Mouse (Mus musculus) c-Kit-positive CD71-positive TER-119-positive erythroid progenitor cells, embryonic 14.5 days (primary cell): Measurements from ENCODE around the gene Arhgap24.

Experiments
- DNase-seq: peaks from one replicate; pipeline ENCODE4 v3.0.0-alpha.2; 2013; ENCODE audit warnings: low spot score

Gene Arhgap24

DNA sequence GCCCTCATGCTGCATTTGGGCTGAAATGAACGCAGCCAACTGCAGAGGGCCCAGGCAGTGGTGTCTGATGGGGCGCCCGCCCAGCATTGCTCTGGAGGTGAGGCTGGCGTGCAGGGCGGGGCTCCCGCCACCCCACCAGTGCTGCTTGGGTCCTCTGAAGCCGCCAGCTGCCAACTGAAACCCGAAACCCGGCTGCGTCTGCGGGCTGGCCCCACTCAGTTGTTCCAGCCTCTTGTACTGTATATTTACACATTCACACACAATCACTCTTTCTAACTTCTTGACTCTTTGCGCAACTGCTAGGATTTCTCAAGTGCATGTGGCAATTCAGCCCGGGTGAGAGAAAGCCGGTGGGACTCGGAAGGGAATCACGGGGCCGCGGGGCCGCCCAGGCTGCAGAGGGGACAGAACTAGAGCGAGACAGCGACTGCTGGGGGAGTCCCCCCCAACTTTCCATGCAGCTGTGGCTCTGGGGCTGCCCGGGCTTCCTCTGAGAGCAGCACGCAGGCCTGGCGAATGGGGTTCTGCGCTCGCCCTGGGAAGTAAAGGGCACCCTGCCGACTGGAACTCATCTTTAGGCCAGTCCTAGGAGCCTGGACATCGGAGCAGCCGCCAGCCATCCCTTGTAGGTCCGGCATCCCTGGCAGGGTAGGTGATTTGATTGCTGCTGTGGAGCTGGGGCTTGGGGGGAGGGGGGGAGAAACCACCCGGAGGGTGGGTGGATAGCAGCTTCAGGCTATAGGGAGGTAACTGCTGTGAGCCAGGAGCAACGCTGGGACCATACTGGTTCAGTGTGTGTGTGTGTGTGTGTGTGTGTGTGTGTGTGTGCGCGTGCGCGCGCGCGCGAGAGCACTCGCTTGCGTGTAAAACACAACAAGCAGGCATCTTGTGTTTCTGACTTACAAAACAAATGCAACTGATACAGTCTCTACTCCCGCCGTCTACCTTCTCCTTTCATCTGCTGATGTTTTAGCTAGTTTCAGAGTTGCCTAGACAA lies at the start of gene Arhgap24:
TSS of gene Arhgap24 (plus strand) at position 177 of the 997 bp plus-strand sequence.
- DNase-seq = no peak

DNA sequence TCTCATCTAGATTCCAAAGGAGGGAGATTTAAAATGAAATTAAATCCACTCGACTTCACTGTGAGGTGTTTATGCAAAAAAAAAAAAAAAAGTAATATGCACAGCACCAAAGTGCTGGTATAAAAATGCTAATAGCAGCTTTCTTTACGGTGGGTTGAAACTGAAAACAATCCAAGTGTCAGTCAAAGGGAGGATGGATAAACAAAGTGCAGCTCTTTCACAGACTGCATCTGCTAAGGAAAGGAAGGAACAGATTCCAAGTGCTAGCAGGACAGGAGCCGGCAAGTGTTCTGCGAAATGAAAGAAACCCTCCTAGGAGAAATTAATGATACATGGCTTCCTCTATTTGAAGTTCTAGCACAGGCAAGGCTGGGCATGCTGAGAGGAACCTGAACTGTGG lies 47.0 kb upstream of the Arhgap24 start:
- DNase-seq = no peak

DNA sequence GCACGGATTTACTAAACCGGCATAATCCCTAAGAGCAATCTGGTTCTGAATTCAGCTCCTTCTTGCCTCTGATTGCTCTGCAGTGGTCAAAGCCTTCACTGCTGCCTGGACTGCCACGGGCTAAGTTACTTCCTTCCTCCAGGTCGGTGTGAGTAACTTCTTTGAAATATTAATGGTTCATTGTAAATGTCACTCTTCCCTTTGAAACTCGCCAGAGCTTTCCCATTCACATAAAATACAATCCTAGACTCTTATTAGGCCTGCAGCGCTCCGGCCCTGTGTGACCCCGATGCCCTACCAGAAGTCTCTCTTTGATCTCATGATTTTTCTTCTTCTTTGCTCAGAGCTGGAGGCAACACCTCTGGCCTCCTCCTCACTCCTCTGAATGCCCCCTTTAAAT lies 44.6 kb upstream of the Arhgap24 start:
- DNase-seq = no peak

DNA sequence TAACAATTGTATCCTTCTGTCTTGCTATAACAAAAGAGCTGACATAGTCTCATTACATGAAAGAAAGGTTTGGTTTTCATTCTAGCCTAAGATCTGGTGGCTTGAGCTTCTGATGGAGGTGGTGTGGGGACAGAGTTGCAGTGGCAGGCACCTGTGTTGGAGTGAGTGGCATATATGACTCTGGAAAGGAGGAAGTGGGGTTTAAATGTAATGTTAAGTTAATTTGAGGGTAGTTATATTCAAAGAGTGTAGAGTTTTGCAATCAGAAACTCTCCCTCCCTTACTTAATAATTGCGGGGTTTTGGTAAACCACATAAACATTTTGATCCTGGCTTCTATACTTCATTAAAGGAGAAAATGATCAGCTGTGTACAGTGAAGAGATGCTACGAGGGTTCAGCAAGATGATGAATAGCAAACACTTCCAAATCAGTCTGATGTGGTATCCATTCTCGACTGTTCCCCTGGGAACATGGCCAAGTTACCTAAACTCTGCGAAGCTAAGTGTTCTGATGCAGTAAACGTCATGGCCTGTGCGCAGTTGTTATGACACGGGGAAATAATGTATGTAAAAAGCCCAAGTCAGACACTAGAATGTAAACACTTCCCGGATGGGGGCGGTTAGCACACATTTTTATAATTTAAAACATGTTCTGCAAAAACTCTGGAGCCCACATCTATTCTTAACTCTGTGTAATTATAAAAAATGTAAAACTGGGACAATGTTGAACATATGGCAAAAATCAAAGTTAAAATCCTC lies 41.9 kb upstream of the Arhgap24 start:
- no peak for DNase-seq

DNA sequence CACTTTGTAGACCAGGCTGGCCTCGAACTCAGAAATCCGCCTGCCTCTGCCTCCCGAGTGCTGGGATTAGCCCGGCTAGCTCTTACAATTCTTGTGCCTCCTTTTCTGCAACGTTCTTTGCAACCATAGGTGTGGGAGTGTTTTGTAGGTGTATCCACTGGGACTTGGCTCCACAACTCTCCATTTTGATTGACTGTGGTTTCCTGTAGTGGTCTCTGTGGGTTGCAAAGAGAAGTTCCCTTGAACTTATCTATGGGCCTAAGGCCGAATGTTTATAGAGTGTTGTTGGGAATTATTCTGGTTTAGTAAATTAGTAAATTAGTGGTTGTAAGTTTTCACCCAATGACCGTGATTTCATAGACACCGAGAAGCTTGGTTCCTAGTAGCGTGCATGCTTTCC lies 33.8 kb upstream of the Arhgap24 start:
- no peak for DNase-seq

DNA sequence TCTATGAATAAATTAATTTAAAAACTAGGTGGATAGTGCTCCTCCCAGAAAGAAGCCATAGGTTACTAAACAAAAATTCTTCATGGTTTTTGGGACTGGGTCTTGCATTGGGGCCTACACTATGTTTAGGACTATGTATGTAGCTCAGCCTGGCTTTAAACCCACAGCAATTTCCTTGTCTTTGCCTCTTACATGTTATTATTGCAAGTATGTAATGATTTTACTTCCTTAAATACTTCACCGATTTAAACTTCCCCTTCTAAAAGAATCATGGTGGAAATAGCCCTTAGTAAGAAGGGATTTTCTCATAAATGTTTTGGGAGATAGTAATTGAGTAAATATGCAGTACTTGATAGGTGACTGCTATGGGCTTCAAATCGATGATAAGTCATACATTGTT lies 30.3 kb upstream of the Arhgap24 start:
- no peak for DNase-seq

DNA sequence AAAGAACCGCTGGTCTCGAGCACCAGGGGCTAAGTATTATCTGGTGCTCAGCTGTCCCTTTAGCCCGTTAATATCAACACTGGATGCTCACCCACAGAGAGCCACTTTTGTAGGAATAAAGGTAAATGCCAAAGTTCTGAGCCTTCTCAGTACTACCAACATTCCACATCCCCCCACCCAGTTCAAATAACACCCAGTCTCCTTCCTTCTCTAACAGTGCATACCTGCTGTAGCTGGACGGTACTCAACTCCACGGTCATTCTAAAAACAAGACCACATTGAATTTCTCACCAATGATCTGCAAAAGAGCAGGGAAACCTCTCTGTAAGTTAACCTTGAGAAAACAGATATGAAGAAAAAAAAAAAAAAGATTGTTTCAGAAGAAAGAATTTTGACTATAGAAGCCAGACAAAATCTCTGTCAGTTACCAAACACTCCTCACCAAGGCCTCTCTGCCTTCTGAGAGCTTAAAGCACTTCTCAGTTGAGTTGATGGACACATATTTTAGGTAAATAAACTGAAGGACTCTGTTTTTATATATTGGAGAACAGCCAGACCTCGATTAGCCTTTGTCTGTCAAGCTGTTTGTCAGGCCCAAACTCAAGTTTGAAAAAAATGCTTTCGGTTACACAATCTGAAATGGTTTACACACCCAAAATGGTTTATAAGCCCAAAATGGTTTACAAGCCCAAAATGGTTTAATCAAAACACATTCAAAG lies 29.0 kb upstream of the Arhgap24 start:
- DNase-seq = no peak

DNA sequence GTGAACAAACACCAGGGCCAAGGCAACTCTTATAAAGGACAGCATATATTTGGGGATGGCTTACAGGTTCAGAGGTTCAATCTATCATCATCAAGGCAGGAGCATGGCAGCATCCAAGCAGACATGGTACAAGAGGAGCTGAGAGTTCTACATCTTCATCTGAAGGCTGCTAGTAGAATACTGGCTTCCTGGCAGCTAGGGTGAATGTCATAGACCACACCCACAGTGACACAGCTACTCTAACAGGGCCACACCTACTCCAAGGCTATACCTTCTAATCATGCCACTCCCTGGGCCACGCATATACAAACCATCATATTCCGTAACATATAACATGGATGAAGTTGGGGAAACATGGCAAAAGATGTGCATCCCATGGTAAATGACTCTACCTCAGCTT lies 27.9 kb upstream of the Arhgap24 start:
- no peak for DNase-seq

DNA sequence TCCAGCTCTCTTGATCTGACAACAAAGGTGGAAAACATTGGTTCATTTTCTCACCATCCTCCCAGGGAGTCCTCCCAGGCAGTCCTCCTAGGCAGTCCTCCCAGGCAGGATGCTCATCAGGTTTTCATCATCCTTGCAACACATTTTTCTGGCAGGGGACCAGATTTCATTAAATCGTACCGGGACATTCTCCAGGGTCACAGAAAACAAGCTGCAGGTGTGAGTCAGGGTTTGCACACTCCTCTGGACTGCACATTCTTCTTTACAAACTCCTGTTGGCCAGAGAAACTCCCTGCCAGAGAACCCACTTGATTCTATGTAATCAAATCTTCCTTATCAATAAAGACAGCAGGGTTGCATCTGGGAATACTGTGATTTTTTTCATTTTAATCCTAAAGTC lies 25.9 kb upstream of the Arhgap24 start:
- DNase-seq = no peak

DNA sequence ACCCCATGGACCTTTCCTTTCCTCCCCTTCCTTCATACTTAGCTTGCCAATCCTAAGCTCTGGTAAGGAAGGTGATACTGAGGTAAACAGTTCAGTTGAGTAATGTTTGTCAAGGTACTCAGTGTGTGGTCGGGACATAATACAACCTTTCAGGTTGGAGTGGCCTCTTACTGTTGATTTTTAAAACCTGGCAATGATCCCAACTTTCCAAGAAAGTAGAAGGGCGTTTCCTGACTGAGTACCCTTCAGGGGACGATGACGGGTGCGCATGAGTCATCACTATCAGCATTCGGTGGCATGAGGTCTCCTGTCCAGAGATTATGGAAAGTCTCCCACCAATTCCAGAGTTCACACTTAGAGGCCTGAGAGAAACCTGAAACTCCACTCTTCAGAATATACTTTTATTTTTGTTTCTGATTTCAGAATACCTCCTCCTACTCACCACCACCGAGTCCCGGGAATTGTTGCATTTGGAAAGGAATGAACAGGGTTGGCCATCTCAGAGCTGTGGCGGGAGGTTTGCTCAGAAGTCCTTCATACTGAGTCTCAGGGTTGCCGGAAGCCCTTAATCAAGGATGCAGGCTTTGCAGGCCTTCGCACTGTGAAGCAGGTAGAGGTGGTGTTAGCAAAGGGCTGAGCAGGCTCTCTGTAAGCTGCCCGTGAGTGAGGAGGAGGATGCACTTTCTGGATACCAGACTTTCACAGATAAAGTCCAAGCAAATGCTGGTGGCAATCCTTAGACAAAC lies 20.6 kb upstream of the Arhgap24 start:
- no peak for DNase-seq

DNA sequence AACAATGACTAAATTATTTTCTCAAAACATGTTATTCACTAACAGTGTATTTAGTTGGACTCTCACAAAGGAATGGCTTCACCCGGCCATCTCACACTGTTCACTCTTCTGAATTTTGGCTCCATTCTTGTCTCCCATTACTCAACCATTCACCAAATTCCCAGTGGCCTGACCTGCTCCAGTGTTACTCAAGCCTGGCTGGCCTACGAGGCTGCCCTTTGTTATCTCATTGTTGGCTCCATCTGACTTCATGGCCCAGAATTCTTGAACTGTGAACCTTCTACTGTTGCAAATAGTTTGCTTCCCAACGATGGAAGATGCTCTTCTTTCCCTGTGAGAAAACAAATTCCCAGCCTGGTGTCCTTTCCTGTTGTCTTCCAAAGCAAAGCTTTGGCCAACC lies 18.2 kb upstream of the Arhgap24 start:
- no peak for DNase-seq

DNA sequence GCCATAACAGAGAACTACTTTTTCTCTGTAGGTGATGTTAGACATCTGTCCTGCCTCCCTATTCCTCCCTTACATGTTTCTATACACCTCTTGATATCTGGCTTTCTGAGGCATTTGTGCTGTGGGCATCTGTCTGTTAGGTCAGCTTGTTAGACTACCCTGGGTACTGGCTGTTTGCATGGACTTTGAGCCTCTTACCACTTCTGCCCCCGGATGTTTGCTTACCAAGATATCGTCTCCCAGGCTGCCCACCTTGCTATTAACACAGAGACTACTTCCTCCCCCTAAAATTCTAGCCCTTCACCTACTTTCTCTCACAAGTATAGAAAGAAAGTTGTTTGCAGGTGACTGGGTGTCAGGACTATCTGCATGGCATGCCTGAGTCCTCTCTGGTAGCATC lies 15.8 kb upstream of the Arhgap24 start:
- no peak for DNase-seq

DNA sequence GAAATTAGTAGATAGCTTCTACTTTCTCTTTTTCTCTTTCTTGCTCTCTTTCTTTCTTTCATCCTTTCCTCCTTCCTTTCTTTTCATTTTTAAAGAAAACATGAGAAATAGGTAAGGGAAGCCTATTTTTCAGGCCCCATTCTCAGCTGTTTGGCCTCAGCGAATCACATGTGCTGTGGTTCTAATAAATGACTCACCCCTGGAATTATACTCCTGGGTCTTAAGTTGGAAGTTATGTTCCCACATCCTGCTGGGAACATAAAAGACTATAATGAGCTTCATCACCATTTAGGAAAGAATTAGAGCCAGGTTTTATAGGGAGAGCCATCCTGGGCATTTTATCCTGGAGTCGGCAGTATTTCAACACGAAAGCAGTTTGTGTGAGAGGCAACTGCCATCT lies 12.9 kb upstream of the Arhgap24 start:
- DNase-seq = no peak

DNA sequence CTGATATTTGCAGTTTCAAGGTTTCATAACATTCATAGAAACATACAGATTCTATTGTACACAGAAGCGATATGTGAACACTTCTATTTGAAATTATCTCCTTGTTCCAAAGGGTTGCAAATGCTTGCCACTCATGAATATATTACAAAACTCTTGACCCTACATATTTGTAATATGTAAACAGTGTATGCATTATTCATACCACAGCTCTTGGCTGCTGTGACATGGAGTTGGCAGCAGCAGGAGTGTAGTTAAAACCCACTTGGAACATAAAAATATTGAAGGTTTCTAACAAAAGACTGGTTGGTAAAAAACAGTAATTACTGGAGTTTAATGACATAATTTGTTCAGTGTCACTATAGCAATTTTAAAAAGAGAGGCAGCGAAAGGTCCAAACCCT lies 10.9 kb upstream of the Arhgap24 start:
- no peak for DNase-seq

DNA sequence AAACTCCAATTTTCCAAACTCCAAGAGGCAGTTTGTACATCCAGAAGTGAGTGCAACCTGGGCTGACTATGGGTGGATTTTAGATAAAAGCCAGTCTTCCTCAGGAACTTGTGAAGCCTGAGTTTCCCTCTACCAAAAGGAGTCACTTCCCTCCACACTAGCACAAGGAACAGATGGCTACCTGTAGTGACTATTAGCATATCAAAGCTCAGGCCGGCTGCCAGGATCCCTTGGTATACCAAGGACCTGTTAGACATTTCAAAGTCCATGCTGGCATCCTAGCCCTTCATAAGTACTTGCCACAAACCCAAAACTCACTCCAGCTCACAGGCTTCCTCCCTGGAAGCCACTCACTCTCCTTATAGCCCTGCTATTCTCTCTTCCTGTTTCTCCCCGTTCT lies 3.1 kb upstream of the Arhgap24 start:
- no peak for DNase-seq

DNA sequence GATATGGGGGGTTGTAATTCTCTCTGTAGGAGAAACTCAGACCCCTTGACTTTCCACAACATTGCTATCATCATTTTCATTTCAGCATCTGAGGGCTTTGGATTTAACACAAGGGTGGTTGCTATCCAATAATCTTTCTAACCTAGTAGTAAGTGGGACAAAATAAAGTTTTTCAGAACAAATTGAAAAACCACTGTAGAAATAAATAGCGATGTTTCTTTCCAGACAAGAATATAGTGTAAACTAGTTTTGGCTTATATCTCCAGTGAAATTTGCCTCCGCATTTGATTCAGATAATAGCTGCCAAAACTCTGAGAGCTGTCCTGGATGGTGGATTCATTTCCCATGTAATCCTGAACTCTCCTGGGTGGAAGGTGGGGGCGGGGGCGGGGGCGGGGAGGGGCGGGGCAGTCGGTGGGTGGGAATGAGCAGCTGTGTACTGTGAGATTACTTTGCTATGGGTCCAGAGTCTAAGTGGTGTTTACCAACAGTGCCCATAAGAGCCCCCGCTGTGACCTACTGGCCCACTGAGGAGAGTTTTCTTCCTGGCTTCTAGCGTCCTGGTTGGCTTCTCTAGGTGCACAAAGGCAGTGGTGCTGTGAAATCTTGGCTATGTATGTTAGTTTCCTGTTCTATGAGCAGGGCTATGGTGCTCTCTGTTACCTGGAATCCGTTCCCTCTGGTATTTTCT lies 2.2 kb downstream of the Arhgap24 start:
- DNase-seq = no peak

DNA sequence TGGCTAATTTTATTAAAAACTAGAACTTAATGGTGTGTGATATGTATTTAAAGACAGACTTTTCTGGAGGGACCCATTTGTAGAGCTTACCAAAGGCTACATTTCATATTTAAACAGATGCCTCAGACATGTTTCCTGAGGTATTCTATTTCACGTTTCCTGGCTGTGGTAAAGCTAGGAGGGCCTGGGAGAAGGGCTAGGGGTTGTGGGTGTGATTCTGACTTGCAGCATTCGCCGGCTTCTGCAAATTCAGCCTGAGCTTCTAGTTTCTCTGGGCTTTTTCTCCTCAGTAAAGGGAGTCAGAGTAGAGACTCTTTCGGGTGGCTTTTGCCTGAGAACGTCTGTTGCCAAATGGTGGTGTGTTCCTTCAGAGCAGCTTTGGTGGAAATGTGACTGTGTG lies 10.4 kb downstream of the Arhgap24 start:
- no peak for DNase-seq

DNA sequence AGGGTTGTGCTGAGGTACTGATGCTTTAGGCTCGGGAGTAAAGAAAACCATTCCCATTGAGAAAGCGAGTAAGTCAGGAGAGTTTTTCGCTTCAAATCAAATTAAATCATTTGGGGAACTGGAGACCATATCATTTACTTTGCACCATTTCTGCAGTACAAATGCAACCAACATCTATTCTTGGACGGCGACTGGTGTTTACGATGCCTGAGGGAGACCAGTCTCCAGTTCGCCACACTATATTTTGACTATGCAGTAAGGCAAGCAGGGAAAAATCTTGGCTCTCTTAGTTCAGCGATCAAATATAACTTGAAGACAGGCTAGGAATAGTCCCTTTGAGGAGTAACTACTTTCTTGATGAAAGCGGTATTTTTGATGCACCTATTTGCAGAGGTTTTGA lies 11.0 kb downstream of the Arhgap24 start:
- no peak for DNase-seq

DNA sequence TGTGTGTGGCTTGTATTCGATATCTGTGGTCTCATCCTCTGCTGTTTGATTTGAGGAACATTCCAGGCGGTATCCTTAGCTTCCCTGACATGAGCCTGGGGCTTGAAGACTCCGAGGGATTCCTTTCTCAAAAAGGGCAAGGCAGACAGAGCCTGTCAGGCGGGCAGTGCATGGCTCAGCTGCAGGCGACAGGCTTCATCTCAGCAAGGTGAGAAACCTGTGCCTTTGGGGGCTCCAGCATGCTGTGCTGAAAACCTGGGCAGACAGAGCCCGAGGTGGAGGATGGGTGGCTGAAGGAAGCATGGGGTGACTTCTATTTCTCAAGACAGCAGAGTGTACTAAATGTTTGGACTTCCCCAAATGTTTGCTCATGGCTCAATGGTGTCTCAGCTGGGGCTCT lies 13.6 kb downstream of the Arhgap24 start:
- no peak for DNase-seq

DNA sequence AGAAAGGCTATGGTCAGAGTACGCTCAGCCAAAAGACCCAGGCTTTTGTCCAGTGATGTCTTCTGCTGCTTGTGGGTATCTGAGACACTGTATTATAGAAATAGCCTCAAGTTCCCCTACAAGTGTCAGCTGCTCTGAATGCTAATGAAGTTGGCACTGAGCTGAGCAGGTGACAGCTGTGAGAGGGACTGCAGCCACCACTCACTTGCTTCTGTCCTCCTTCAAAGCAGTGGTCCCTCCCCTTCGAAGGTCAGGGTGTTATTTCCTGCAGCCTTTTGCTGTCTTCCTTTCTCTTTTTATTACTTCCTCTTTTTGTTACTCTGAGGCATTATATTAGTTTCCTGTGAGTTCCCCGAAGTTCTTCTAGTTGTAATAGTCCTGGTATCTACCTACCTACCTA lies 16.0 kb downstream of the Arhgap24 start:
- DNase-seq = no peak

DNA sequence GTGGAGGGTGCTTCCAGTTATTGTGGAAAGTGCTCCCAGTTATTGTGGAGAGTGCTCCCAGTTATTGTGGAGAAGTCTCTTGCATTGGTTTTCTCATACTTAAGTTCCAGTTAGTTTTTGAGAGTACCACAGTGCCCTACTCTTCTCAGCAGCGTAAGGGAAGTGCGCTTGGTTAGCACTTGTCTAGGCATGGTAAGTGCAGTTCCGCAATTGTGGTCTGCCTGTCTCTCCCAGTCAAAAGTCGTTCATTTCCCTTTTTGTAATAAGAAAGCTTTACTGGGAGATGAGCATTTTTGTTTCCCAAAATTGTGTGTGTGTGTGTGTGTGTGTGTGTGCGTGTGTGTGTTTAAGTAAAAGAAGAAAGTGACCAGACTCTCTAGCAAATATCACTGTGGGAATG lies 17.6 kb downstream of the Arhgap24 start:
- DNase-seq = no peak
